Mouse (Mus musculus) inflammation-experienced regulatory T-cells, adult 6 months (primary cell): ENCODE measurements around the gene Pip5k1b. TPM values are rescaled to one million over a fixed set of nuclear protein-coding genes. Genes with fewer than 3 reads are reported as not detected.

ENCODE experiments used
- ATAC-seq: one replicate; pipeline ENCODE4 v1.8.0; 2017
- polyA plus RNA-seq, 3 experiments: library from polyadenylated mRNA; unstranded; fragments of 100-300 nt; shearing (Covaris generic); gene quantifications; one replicate each; pipeline ENCODE4 v1.2.1; 2017

Pip5k1b gene
- polyA plus RNA-seq, 3 experiments from 2014 or later, result 0.36 to 9.4 (median 6.9) TPM

- ATAC-seq, result no peak
Observed at GRCm38 (mm10) chr19:24415778-24416621, 139.7 kb downstream of the Pip5k1b start.

GRCm38 (mm10) chr19:24408863-24409564 lies 146.7 kb downstream of the Pip5k1b start:
- ATAC-seq, result no peak

DNA sequence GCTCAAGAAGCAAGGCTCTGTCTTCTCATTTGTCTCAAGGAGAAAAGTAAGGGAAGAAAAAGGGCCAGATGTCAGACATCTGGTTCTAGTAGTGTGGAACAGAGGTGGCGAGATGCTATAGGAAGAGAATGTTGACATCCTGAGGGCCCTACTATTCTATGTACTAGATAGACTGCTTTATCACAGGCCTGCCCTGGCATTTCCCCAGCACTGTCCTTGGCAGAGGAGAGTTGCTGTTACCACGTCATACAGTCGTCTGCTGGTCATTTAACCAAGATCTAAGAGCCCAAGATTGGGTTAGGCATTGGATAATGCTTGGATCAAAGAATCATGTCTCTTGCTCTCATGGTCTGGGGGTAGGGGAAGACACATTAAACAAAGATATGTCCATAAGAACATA lies 151.0 kb downstream of the Pip5k1b start:
- no peak for ATAC-seq

GRCm38 (mm10) chr19:24403245-24403644 lies 152.4 kb downstream of the Pip5k1b start:
- no peak for ATAC-seq

- ATAC-seq, result no peak
Observed at GRCm38 (mm10) chr19:24393920-24394319, 161.8 kb downstream of the Pip5k1b start.

GRCm38 (mm10) chr19:24391519-24392251 lies 164.0 kb downstream of the Pip5k1b start:
- ATAC-seq, result no peak

DNA sequence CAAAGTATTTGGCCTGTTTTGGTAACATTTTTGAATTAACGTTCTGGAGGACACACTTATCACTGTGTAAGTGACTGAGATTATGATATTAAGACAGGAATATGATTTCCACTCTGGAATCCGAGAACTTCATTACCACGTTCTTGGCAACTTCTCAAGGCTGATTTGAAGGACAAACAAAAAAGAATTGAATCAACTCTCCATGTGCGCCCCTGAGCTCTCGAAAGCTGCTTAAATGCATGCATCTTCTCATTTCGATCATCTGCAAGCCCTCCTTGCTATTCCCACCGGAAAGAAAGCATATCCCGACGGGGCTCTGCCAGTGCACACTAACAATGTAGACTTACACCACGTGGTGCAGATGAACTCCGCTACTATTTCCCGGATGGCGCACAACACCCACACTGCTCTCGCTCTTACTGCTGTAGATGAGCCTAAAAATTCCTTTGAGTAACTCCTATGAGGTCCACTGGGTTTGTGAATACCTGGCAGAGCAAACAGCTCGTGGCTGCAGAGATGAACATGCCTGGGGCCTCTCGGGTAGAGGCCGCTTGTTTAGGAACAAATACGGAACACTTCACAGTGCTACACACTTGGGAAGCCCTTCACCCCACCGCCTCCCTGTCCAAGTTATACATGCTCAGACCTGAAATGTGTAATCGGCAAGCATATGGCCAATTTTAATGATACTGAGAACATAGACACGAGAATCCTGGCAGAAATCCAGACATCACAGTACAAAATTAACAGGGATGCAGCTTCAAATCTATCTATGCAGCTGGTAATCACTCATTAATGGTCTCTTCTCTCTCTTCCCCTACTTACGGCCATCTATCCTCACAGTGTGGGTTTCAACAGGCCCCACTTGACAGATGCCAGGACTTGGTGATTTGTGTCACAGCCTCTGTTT lies 168.5 kb downstream of the Pip5k1b start:
- no peak for ATAC-seq

- no peak for ATAC-seq
Observed at GRCm38 (mm10) chr19:24378470-24378869, 177.2 kb downstream of the Pip5k1b start.

GRCm38 (mm10) chr19:24371763-24372640 lies 183.7 kb downstream of the Pip5k1b start:
- no peak for ATAC-seq

- ATAC-seq, result no peak
Observed at GRCm38 (mm10) chr19:24368419-24368818, 187.3 kb downstream of the Pip5k1b start.

GRCm38 (mm10) chr19:24367722-24368121 lies 187.9 kb downstream of the Pip5k1b start:
- ATAC-seq, result no peak

DNA sequence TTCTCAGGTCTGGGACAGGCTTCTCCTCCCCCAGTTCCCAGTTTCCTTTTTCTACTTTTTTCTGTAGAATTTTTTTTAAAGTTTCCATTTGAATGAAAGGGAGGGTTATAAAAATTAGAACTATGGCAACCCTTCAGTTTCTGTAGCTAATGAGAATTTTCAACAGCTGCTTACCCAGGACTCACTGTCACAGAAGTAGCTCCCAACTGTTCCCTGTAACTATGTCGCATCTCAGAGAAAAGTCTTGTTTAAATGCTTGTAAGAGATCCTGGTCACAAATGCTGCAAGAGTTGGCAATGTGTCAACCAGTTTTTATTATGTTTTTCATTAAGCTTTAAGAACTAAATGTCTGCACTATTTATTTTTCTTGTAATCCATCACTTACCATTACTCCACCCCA lies 188.9 kb downstream of the Pip5k1b start:
- ATAC-seq, result no peak

DNA sequence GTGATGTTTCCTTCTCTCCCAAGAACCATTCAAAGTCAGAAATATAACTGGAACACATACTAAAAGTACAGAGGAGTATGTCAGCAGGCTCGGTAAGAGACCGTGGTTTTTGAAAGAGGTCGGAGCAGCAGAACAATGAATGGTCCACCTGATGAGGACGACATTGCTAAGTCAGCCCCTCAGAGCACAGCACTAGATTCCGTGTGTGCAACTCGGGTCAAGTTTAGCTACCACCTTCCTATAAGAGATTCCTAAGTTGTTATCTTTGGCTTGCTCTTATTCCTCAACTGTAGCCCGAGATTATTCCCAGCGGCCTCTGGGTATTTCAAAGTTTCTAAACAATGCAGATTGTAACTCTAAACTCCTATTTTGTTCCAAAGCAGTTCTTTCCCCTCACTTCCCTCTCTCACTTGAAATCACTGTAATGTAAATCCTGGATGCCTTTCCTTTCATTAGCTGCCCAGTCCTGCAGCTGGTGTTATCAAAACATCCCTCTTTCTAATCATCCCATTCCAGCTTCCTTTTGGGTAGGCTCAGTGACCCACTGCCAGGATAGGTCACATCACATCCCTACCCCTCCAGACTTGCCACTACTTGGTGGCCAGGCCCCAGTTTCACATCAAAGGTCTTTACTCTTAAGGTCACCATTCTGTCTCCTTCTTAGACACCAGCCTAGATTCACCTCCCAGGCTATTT lies 192.9 kb downstream of the Pip5k1b start:
- ATAC-seq, result no peak

GRCm38 (mm10) chr19:24359270-24359669 lies 196.4 kb downstream of the Pip5k1b start:
- no peak for ATAC-seq

DNA sequence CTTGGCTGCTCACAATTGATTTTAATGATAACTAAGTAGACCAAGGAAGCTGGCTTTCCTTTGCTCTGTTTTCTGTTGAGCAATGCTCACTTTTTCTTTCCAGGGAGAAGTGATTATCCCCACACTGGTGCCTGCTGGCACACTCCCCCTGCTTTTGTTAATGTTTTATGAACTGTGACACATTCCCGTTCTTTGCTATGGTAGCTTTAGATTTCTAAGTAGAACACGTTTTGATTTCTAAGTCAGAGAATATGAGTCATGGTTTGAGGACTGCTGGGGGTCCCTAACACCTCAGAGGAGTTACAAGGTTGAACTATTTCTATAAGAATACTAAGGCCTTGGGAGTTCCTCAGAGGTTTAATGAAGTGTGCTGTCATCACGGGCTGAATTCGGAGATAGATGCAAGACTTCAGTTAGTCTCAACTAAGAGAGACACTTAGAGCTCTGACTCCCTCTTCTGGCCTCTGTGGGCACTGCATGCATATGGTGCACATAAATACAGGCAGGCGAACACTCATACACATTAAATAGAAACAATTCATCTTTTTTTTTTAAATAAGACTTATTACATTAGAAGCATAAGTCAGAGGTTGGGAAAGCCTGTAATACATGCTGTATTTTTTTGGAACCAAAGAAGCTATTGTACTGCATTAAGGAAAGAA lies 203.2 kb downstream of the Pip5k1b start:
- no peak for ATAC-seq

DNA sequence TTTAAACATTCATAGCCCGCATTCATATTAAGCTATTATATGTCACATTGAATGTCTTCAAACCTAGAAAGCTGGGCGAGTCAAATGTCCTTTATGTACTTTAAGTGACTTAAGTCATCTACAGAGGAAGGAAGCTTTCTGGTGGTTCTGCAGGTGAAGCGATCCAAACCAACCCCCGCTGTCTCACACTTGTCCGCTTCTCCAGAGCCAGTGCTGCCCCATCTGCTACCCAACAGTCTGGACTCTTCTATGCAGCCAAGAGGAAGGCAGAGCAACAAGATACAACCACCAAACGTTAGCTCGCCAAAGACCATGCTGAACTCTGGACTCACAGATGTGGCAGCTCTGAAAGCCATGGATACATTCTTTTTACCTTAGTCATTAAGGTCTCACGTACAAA lies 211.2 kb downstream of the Pip5k1b start:
- no peak for ATAC-seq

- no peak for ATAC-seq
Observed at GRCm38 (mm10) chr19:24342786-24343185, 212.9 kb downstream of the Pip5k1b start.

GRCm38 (mm10) chr19:24336370-24337076 lies 219.1 kb downstream of the Pip5k1b start:
- ATAC-seq, result no peak
